Mouse (Mus musculus) kidney, adult 11 months (tissue): ENCODE data around the gene Chrna4.

Experiments
- DNase-seq: peaks from one replicate; pipeline ENCODE4 v3.0.0; 2022

Gene Chrna4

DNA sequence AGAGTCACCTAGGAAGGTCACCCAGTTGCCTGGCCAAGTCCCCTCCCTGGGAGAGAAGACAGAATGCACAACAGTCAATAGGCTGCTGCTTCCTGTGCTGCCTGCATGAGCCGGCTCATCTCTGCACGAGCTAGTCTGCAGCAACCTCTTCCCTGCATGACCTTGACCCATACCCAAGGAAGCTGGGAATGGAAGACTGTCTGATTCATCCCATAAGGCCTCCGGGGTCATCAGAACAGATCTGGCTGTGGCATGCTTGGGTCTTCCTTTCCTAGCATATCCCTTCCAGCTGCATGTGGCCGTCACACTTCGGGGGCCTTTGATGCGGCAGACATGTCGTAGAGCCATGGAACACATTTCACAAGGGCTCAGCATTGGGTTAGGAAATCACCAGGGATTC lies 8.2 kb downstream of the Chrna4 start:
- DNase-seq, result no peak

DNA sequence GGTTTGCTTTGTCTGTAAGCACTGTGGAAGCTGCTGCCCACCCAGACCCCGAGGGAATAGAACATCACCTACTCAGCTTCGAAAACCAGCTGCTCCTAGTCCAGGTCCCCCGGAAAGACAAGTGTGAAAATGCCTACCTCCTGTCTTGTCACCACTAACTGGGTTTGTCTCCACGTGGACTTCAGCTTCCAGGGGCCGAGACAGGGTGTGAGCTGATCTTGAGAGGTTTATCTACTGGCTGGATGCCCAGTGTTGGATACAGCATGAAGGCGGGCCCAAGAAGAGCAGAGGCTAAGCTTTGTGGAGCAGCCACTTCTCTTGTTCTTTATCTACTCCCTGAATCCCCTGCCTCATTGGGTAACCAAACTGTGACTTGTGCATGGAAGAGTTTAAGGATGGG lies 10.0 kb downstream of the Chrna4 start:
- DNase-seq, result no peak

DNA sequence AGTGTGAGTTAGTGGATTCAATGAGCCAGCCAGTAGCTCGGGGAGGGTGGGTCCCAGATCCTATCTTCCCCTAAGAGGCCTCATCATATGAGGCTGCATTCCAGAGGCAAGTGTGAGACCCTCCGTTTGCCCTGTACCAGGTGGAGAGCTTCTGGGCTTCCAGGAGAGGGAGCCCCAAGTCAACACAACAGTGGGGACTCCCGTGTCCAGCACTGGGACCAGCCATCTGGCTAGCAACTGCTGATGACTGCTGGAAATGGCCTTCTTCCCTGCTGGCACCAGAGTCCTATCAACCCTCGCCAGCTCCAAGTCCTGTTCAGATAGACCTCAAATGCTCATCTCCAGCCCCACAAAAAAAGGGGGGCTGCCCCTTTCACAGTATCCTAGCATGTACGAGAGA lies 10.9 kb downstream of the Chrna4 start:
- DNase-seq, result no peak

DNA sequence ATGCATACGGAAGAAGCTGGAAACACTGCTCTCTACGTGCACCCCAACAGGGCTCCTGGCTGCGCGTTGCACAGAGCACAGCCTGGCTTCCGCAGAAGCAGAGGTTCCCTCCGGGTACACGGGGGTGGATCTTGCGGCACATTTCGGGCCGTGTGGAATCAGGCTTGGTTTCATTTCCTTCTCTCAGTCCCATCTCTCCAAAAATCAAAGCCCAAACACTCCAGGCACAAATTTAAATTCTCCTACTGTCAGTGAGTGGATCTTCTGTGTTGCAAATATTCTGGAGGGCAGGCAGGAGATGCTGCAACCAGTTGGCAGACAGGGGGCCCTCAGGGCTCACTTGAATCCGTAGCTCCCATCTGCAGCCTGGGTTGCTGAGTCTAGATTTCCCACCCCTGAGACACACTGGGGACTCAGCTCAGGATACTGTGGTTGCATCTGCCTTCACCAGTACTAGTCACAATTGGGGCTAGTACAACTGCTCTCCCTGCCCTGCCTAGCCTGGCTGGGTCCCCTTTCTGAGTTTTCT lies 11.9 kb downstream of the Chrna4 start:
- DNase-seq, result no peak

DNA sequence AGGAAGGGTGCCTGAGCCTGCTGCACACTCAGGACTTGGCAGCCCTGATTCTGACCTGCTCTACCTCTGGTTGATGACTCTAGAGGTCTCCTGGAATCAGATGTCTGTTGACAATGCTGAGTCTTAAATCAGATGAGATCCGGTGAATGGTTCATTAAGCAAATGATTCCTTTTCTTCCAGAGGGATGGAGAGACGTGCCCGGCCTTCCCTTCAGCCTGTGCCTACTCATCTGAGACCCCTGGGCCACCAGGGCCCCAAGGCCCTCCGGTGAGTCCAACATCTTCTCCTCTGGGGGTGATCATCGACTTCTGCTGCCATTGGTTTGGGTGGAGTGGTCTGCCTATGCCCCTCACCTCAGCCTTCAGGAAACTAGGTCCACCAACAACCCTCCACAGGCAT lies 35.0 kb downstream of the Chrna4 start:
- no peak for DNase-seq

DNA sequence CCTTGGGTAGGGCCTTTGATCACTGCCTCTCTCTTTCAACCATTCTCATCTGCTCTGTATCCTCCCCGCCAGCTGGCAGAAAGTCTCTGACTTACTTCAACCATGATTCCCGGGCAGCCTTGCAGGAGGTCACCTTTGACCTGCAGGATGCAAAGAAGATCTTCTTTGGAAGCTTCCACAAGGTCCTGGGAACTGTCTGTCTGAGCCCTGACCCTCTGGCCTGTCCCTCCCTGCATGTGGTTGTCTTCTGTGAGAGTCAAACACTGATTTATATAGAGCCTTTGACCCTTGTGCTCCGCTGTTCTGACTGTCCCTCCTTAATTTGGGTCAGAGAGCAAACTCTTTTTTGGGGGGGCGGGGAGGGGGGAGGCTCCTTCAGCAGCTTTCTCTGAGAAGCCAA lies 36.3 kb downstream of the Chrna4 start:
- DNase-seq, result peak; percentile 21

DNA sequence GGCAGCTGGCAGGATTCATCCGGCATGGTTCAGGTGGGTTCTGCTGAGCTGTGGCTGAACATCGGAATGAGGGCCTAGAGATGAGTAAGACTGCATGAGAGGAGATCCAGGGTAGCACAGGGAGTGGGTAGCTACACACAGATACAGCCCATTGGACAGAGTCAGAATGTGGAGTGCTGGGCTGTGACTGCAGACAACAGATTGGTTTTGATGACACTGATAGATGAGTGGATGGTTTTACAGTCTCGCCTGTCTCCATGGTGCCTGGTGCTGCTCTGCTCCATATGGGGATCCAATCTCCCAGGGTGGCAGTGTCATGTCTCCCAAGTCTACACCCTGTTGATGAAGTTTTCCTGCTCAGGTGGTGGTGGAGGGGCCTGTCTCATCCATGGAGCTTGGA lies 46.4 kb downstream of the Chrna4 start:
- no peak for DNase-seq

DNA sequence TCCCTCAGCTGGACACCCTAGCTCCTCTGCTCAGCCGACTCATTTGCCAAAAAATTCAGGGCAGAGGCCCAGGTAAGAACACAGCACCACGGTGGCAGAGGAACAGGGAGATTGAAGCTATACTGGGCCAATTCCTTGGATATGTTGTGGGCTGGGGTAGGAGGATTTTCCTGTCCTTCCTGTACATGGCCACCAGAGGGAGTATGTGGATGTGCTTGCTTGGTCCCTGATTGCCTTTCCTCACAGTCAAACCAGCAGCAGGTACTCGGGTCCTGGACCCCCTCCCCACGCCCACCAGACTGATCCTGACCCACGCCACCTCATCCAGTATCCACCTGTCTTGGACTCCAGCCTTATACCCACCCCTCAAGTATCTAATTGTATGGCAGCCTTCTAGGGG lies 46.9 kb downstream of the Chrna4 start:
- peak; percentile 29 for DNase-seq

DNA sequence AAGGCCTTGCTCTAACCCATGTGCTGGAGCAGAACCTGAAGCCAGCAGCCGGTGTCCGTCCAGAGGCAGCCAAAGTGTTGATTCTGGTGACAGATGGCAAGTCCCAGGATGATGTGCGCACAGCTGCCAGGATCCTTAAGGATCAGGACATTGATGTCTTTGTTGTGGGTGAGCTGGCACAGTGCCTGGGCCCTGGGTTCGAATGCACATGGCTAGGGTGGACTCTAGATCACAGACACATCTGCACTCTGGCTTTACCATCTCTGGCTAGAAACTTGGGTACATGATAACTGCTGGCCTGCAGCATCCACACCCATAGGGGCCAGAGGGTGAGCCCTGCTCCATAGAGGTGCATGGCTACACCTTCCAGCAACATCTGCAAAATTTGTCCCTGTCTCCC lies 47.9 kb downstream of the Chrna4 start:
- no peak for DNase-seq

DNA sequence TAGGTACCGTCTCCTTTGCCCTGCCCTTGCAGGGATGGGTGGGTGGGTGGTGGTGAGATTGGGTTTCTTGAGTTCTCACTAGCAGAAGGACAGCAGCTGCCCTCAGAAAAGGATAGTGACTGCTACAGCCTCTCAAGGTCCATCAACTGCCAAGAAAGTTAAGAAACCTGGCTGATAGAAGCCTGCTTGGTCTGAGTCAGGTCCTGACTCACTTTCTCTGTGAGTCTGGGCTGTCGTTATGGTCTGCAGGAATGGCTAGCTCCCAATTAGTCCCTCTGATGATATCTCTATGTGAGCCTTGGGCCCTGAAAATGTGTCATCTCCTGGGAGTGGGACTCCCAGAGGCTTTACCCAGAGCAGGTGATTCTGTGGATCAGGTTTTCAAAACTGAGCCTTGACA lies 49.0 kb downstream of the Chrna4 start:
- no peak for DNase-seq

DNA sequence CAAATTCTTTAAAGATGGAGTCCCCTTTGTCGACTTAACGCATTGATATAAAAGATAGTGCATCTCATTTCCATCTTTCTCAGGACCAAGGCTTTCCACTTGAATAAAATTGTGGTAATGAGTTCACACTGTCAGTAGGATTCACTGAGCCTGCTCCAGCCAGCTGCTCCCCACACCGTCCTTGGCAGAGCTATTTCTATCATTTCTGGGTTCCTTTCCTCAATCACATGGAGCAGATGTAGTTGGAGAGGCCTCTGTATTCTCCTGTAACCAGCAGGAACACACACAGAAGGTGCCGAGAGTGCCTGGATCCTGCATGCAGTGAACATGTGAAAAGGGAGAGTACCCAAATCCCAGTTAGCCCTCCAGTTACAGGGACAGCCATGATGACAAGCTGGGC lies 53.0 kb downstream of the Chrna4 start:
- DNase-seq, result no peak

DNA sequence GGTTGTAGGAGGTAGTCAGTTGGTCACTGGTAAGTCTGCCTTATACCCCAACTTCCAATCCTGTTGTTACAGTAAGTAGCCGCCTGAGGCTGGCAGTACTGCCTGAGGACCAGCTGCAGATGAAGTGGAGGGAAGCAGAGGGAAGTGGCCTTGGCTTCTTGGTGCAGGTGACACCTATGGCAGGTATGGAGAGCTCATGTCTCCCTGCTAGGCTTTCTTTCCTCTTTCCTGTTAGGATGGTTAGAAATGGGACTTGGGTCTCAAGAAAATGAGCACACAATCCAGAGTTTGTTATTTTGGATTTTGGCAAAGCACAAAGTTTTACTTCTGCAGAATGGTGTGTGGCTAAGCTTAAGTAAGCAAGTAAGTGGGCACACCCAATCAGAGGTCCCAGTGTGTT lies 54.4 kb downstream of the Chrna4 start:
- no peak for DNase-seq

DNA sequence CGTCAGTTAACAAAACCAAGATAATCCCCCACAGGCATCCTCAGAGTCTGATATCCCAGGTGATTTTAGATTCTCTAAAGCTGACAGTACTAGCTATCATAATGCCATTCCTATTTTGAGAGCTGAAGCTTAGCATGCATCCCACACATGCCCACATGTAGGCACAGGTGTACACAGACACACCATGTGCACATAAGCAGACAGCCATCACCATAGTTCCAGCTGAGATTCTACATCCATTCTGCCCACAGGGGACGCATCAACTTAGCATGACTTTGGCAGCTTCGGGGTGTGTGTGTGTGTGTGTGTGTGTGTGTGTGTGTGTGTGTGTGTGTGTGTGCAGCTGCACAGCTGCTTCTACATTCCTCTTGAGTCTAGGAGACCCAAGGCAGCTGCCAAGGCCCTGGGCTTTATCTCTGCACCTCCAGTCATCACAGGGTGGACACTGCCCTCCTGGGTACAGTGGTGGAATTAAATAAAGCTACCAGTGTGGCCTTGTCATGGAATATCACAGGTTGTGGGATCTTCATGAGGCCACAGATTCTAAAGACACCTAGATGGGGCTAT lies 54.9 kb downstream of the Chrna4 start:
- DNase-seq, result no peak

DNA sequence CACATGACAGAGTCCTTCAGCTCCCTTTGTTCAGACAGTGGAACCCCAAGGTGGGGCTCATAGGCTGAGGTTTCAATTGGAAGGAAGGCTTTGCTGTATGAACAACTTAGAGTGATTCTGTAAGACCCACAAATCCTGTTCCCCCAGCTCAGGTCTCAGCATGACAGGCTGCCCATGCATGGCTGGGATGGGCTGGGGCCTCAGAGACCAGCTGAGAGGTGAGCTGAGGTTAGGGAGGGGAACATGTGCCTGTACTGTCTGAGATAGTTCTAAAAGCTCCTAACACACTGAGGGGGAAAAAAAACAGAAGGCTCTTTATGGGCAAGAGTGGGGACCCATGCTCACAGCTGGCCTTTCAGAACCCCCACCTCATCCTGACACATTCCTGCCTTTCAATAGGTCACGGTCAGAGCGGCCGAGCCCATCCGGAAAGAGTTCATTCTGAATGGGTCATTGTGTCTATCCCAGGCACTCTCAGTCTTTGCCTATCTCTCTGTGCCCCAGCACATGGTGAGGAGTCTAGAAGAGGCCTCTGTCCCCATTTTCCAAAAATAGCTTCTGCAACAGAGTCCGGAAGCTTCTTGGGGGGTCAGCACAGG lies 55.8 kb downstream of the Chrna4 start:
- DNase-seq, result no peak

DNA sequence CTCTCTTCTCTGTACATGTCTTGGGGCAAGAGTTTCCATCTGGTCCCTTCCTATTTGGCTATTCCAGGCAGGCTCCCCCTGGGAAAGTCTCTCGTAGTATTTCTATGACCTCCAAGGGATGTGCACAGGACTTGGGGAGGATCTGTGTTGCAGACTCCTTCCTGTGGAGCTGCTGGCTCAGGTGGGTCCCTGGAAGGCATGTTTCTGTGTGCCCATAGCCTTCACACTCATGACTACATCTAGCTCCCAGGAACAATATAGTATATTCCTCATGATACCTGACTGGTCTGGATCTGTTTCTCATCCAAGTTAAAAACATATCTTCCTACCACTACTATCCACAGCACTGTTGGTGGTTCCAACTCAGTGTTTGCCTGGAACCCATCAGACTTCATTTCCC lies 56.3 kb downstream of the Chrna4 start:
- DNase-seq, result no peak

DNA sequence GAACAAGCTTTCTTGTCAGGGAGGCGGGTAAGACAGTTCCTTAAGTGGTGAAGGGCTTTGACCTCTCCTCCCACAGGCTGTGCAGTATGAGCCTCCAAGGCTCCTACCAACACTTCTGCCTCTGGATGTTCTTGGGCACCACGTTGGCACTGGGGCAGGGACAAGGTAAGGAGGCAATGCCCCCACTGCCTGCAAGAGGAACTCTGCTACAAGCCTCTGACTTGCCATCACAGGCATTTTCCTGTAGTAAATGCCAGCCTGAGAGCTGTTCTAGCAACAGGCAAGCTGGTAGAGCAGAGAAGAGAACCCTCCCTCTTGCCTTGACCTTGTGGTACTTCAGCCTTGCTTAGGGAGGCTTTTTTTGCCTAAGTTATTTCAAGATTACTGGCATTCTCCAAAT lies 56.9 kb downstream of the Chrna4 start, which contains the start of gene Col20a1:
Gene Col20a1, plus strand, starts transcription at position 87 of the 400 bp plus-strand sequence.
- no peak for DNase-seq

DNA sequence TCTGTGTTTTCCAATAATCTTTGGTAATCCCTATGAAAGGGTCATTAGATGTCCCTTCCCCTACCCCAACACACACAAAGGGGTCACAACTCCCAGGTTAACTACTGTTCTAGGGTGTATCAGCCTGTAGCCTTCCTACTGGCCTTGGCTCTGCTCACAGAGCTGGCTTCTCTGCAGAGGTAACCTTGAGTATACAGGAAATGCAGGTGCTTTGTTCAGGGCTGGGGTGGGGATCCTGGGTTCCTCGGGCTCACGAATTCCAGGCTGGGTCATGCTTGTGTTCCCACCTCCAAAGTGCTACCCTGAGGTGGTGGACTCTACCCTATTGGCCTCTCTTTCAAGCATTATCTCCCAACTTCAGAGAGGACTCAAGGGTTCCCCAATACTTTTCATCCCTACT lies 57.7 kb downstream of the Chrna4 start:
- DNase-seq, result no peak

DNA sequence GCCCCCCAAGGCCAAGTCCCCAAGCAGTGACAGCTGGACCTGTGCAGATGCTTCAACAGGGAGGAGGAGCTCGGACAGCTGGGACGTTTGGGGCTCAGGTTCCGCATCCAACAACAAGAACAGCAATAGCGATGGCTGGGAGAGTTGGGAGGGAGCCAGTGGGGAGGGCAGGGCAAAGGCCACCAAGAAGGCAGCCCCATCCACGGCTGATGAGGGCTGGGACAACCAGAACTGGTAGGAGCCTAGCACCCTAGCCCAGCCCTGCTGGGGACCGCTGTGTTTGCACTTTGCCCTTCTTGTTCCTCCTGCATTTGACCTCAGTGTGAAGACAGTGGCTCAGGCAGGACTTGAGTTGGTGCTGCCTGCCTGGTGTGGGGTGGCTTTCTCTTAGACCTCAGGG lies 62.2 kb downstream of the Chrna4 start:
- peak; percentile 71 for DNase-seq
